Mouse (Mus musculus) layer of hippocampus, adult 8-10 months (tissue): ENCODE results near the gene Zfp282. TPM values are rescaled to one million over a fixed set of nuclear protein-coding genes. Genes with fewer than 3 reads are reported as not detected.

Source experiments
- total RNA-seq, 4 experiments: library from RNA; stranded (reverse); gene quantifications; 2 replicates each; pipeline ENCODE4 v1.2.4; 2022

Zfp282 gene
- total RNA-seq, 4 experiments from 2014 or later, result 11.8 to 15.1 (median 12.4) TPM

Other genes starting within 250 kb of the Zfp282 start
- gene Pdia4, start 63.8 kb upstream of the Zfp282 start, total RNA-seq, result 10 to 100 TPM; 55.5 to 94.5 (median 72.9) TPM
- gene Zfp786, start 46.3 kb upstream of the Zfp282 start, total RNA-seq, result 1 to 10 TPM; 4.9 to 5.7 (median 5.0) TPM
- gene Zfp398, start 41.5 kb upstream of the Zfp282 start, total RNA-seq, result 10 to 100 TPM; 21.2 to 27.1 (median 24.1) TPM
- 10 to 100 TPM; 20.1 to 24.0 (median 21.5) TPM for gene Zfp212, start 43.3 kb downstream of the Zfp282 start, total RNA-seq
- 10 to 100 TPM; 17.9 to 25.6 (median 22.3) TPM for gene Zfp956, start 76.2 kb downstream of the Zfp282 start, total RNA-seq
- gene Zfp777, start 171.7 kb downstream of the Zfp282 start, total RNA-seq, result 10 to 100 TPM; 32.7 to 40.3 (median 37.8) TPM
- 10 to 100 TPM; 33.9 to 40.6 (median 35.1) TPM for gene Zfp746, start 209.4 kb downstream of the Zfp282 start, total RNA-seq